Mouse (Mus musculus) liver, embryonic 15.5 days (tissue): ENCODE measurements around the gene Cntnap3. TPM values are rescaled to one million over a fixed set of nuclear protein-coding genes. Genes with fewer than 3 reads are reported as not detected.
"Not testable (repeated sequence)": the region's sequence is repeated elsewhere in the genome, so short reads cannot be mapped to it uniquely, and the experiment has no call there.

Experiments
- ATAC-seq: fragments of 200-750 bp; cut with Nextera tagmentation; 2 replicates; pipeline ENCODE4 v1.8.0; 2017; ENCODE audit warnings: moderate number of reproducible peaks, mild to moderate bottlenecking, moderate library complexity; ENCODE audit not compliant: insufficient read depth
- H3K27ac ChIP-seq: fragments of 300-500 bp; sonication (generic); replicated peaks from 2 replicates; pipeline ENCODE4 v1.5.1; 2015; ENCODE audit warnings: mild to moderate bottlenecking, inconsistent platforms
- H3K27me3 ChIP-seq: fragments of 300-500 bp; sonication (generic); 2 replicates; pipeline ENCODE4 v1.6.1; 2015; ENCODE audit warnings: mild to moderate bottlenecking, inconsistent platforms
- H3K36me3 ChIP-seq: fragments of 300-500 bp; sonication (generic); replicated peaks from 2 replicates; pipeline ENCODE4 v1.6.1; 2015; ENCODE audit warnings: moderate library complexity, mild to moderate bottlenecking, inconsistent platforms
- H3K4me1 ChIP-seq: fragments of 300-500 bp; sonication (generic); replicated peaks from 2 replicates; pipeline ENCODE4 v1.6.1; 2015; ENCODE audit warnings: inconsistent platforms
- H3K4me2 ChIP-seq: fragments of 300-500 bp; sonication (generic); 2 replicates; pipeline ENCODE4 v1.6.1; 2015; ENCODE audit warnings: moderate library complexity, mild to moderate bottlenecking, inconsistent platforms
- H3K4me3 ChIP-seq: fragments of 300-500 bp; sonication (generic); replicated peaks from 2 replicates; pipeline ENCODE4 v1.5.1; 2015; ENCODE audit warnings: mild to moderate bottlenecking, inconsistent platforms
- H3K9ac ChIP-seq: fragments of 300-500 bp; sonication (generic); 2 replicates; pipeline ENCODE4 v1.6.1; 2015; ENCODE audit warnings: moderate library complexity, mild to moderate bottlenecking, inconsistent platforms
- H3K9me3 ChIP-seq: fragments of 300-500 bp; sonication (generic); replicated peaks from 2 replicates; pipeline ENCODE4 v1.6.1; 2016; ENCODE audit warnings: inconsistent platforms
- WGBS: fragments of 180-500 bp; shearing (Covaris S2); methylation state at CpG from one replicate; pipeline ENCODE4 v1.1.7; 2015; ENCODE audit warnings: mixed read lengths; ENCODE audit not compliant: insufficient replicate concordance; 5-methylcytosine and 5-hydroxymethylcytosine counted together
- polyA plus RNA-seq: library from polyadenylated mRNA; unstranded; fragments of >200 nt; fragmentation: Nextera tagmentation; extraction: Ambion mirVana; gene quantifications from 2 replicates; pipeline ENCODE4 v1.2.1, GENCODE M21; 2015

Cntnap3 gene
- polyA plus RNA-seq, result not detected in 2 replicates

DNA sequence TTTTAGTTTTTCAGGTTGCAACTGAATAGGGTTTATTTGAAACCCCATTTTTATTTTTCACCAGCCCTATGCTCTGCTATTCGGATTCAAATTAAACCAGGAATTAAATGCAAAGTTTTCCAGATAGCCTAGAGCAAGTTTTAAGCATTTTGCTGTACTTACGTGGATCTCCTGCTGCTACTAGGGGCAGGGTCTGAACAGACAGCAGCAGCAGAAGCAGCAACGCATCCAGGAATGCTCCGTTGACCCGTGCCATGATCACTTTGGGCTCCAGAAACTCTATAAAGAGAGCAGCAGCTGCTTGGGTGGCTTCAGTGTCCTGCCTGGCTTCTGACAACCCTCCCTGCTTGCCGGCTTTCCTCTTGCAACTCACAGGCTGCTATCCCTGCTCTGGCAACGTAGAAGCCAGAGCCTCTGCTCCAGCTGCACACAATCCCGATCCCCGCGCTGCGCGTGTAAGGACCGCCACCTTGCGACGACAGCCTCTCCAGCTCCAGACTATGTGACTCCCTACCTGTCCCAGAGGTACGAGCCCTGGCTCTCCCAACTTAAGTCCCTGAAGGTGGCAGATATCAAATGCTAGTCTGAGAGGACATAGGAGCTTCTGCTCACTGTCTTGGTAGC, at the start of gene Cntnap3:
Gene Cntnap3 (minus strand): TSS at position 371 of the 624 bp plus-strand sequence.
- no peaks in the 10 kb centered on the region for H3K9me3 ChIP-seq
- no peak for ATAC-seq
- H3K4me1 ChIP-seq, result no peaks in the 10 kb centered on the region
- no peaks in the 10 kb centered on the region for H3K36me3 ChIP-seq
- H3K9ac ChIP-seq, result no peak within 1 kb of the TSS
- no peak within 1 kb of the TSS for H3K4me3 ChIP-seq
- no peak within 1 kb of the TSS for H3K4me2 ChIP-seq
- no peak within 1 kb of the TSS for H3K27ac ChIP-seq
- no peaks in the 10 kb centered on the region for H3K27me3 ChIP-seq
- WGBS, result 11% methylated on average over 16 of the region's 16 CpGs

DNA sequence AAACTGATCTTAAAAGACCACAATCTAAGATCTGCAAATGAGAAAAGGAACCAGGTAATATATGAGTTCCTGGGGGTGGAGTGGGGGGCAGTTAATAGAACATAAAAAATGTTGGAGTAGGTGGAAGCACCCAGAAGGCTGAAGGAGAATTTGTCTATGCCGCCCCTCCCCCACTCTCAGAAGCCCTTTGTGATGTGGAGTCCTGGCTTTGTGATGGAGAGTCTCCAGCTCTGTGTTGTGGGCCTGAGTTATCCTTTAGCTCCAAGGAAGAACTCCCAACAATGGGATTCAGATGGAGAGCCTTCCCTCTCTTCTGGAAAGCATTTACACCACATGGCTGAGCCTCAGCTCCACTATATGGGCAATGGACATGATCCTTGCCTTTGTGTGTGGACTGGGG, 13.4 kb upstream of the Cntnap3 start, which contains the start of gene Spata31:
Gene Spata31 (plus strand): TSS at position 216 of the 400 bp plus-strand sequence.
- Histone ChIP-seq H3K9ac (no peak within 1 kb of the TSS), H3K36me3 (no peaks in the 10 kb centered on the region), H3K27me3 (no peaks in the 10 kb centered on the region), H3K4me1 (no peaks in the 10 kb centered on the region), H3K4me3 (no peak within 1 kb of the TSS), H3K9me3 (no peaks in the 10 kb centered on the region), H3K4me2 (no peak within 1 kb of the TSS), H3K27ac (no peak within 1 kb of the TSS)
- WGBS, result 52% methylated on average over 1 of the region's 1 CpGs
- no peak for ATAC-seq

DNA sequence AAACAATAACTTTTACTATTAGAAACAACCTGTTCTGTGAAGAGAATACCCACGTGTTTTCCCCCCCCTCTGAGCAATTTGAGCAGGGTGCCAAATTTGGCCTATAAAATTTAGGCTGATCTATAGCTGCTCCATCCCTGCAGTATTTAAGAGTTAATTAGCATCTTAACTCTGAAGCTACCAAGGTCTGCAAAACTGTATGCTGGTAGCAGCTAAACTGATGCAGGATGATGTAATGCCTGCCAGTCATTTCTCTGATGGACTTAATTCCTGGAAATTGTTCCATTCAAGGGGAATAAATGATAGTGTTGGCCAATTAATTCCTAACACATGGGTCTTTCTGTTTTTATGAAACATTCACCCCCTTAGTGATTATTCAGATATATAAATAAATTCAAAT, 623 bp downstream of the Cntnap3 start:
- Histone ChIP-seq H3K9me3 (no peaks in the 10 kb centered on the region), H3K27me3 (no peaks in the 10 kb centered on the region), H3K4me3 (no peak overlapping the region), H3K4me1 (no peaks in the 10 kb centered on the region), H3K4me2 (no peak overlapping the region), H3K9ac (no peak overlapping the region), H3K27ac (no peak overlapping the region), H3K36me3 (no peaks in the 10 kb centered on the region)
- 25% methylated on average over 1 of the region's 1 CpGs for WGBS
- ATAC-seq, result no peak

DNA sequence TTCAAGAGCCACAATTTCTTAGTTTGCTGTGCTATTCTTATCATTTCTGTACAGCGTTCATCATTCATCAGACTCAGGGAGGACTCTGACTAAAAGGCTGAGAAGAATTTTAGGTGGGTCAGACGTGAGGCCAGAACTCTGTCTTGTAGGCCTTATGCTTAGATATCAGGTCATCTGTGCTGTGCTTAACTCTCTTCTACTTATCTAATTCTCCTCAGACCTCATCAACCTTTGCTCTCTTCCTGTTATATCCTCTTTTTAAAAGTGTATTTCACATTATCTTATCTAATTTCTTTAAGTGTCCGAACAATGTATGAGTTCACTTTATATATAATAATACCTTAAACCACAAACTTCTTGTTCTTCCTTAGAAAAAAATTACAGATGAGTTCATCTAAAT, 38.4 kb downstream of the Cntnap3 start:
- Histone ChIP-seq H3K27ac (no peak overlapping the region), H3K9me3 (no peaks in the 10 kb centered on the region), H3K4me3 (no peak overlapping the region), H3K4me2 (no peak overlapping the region), H3K27me3 (no peaks in the 10 kb centered on the region), H3K36me3 (no peaks in the 10 kb centered on the region), H3K9ac (no peak overlapping the region), H3K4me1 (no peaks in the 10 kb centered on the region)
- ATAC-seq, result no peak
- 47% methylated on average over 3 of the region's 3 CpGs for WGBS

DNA sequence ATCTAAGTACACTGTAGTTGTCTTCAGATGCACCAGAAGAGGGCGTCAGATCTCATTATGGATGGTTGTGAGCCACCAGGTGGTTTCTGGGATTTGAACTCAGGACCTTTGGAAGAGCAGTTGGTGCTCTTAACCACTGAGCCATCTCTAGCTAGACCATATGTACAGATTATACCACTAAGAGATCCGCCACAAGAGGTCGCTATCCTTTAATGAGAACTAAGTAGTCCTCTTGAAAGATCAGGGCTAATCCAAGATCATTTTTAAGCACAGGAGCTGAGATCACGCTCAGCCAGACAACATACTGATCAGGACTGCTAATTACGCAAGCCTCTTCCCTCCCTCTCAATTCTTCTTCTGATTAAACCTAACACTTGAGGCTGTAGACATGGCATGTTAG, 78.9 kb downstream of the Cntnap3 start:
- not testable (repeated sequence) for ATAC-seq
- WGBS, result 34% methylated on average over 5 of the region's 5 CpGs

DNA sequence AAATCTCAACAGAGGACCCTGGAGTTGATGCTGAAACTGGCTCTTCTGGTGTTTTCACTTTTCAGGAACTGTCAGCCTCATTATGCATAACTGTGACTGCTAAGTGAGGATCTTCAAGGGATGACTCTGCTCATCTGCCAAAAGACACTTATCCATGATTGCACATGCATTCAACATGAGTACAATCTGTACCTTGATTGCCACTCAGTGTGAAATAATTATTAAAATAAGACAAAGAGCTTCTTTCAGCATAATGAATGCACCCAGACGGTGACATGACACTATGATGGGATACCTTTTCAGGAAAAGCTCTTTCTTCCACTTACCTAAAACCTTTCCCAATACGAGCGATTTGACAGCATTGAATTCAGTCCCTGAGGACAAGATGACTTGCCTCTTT, 158.4 kb downstream of the Cntnap3 start:
- Histone ChIP-seq H3K36me3 (no peaks in the 10 kb centered on the region), H3K4me2 (no peak overlapping the region), H3K4me3 (no peak overlapping the region), H3K9me3 (no peaks in the 10 kb centered on the region), H3K4me1 (no peaks in the 10 kb centered on the region), H3K9ac (no peak overlapping the region), H3K27me3 (no peaks in the 10 kb centered on the region), H3K27ac (no peak overlapping the region)
- ATAC-seq, result no peak
- 63% methylated on average over 3 of the region's 3 CpGs for WGBS

More for the DNA sequence above, 78.9 kb downstream of the Cntnap3 start:
- not testable (repeated sequence) for H3K4me3 ChIP-seq, H3K9ac ChIP-seq, H3K27ac ChIP-seq, H3K4me2 ChIP-seq, H3K4me1 ChIP-seq, H3K27me3 ChIP-seq, H3K36me3 ChIP-seq, H3K9me3 ChIP-seq

DNA sequence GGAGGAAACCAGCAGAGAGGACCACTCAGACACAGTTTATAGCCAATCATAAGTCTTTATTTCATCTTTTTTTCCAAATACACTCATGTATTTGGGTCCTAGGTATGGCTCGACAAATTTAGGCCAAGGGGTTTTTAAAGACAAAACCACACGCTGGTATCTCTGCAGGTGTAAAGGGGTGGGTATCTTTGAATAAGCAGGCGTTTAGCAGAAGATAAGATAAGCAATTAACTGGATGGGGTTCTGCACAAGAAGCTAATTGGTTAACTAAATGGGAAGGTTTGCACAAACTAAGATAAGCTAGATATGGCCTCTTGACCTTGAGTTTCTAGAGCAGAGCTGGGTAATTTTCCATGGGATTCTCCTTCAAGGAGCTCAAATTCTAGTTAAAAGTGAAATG, 171.5 kb downstream of the Cntnap3 start:
- Histone ChIP-seq H3K27ac (no peak overlapping the region), H3K9ac (no peak overlapping the region), H3K27me3 (no peaks in the 10 kb centered on the region), H3K36me3 (no peaks in the 10 kb centered on the region), H3K4me3 (no peak overlapping the region), H3K9me3 (no peaks in the 10 kb centered on the region), H3K4me1 (no peaks in the 10 kb centered on the region), H3K4me2 (no peak overlapping the region)
- 36% methylated on average over 3 of the region's 3 CpGs for WGBS
- no peak for ATAC-seq

DNA sequence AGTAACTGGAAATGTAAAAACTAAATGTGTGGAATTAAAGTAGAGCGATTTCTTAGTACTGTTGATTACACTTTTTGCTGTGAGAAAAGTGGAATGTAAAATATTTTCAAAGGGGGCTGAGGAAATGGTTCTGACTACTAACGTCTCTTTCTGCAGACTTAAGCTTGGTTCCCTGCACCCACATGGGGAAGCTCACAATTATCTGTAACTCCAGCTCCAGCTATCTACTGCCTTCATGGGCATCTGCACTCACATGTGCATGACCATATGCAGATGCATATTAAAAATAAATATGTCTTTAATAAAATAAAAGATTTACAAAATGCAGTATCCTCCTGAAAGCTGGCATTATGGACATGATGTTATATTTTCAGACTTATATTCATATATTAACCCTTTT, 187.0 kb downstream of the Cntnap3 start:
- Histone ChIP-seq H3K27me3 (no peaks in the 10 kb centered on the region), H3K4me1 (no peaks in the 10 kb centered on the region), H3K9me3 (no peaks in the 10 kb centered on the region), H3K4me3 (no peak overlapping the region), H3K4me2 (no peak overlapping the region), H3K27ac (no peak overlapping the region), H3K36me3 (no peaks in the 10 kb centered on the region), H3K9ac (no peak overlapping the region)
- no peak for ATAC-seq
- 54% methylated on average over 2 of the region's 2 CpGs for WGBS

DNA sequence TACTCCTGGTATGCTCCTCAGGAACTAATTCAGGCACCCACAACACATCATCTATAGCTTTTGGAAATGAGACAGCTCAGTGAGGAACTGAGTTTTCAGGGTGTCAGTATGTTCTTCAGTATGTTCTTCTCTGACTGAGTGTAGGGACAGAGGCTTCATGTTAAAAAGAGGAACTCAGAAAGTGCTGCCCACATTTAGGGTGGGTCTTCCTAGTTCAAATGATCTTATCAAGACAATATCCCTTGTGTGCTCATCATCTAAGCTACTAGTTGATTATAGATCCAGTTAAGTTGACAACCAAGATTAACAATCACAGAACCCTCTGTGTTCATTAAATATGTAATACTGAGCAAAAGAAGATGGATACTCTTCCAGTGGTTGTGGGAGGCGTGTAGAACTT, 211.3 kb downstream of the Cntnap3 start:
- Histone ChIP-seq H3K4me2 (no peak overlapping the region), H3K4me3 (no peak overlapping the region), H3K27me3 (no peaks in the 10 kb centered on the region), H3K4me1 (no peaks in the 10 kb centered on the region), H3K36me3 (no peaks in the 10 kb centered on the region), H3K9me3 (no peaks in the 10 kb centered on the region), H3K9ac (no peak overlapping the region), H3K27ac (no peak overlapping the region)
- no peak for ATAC-seq
- WGBS, result 38% methylated on average over 1 of the region's 1 CpGs

Other genes with a start within 250 kb of the Cntnap3 start
- gene Spata31, start 13.5 kb upstream of the Cntnap3 start, polyA plus RNA-seq, result not detected in 2 replicates
- not detected in 2 replicates for gene Spata31d1c, start 129.1 kb upstream of the Cntnap3 start, polyA plus RNA-seq
- gene Prss47, start 148.8 kb upstream of the Cntnap3 start, polyA plus RNA-seq, result not detected in 2 replicates
- 41.9 and 45.0 TPM in 2 replicates for gene Mfsd14b, start 209.0 kb upstream of the Cntnap3 start, polyA plus RNA-seq
- not detected in 2 replicates for gene Olfr465-ps1, start 234.1 kb upstream of the Cntnap3 start, polyA plus RNA-seq
- not detected in 2 replicates for gene Olfr466, start 246.3 kb upstream of the Cntnap3 start, polyA plus RNA-seq